Comparison of ENCODE assay signal across 18 mouse cellular contexts in genomic region chr19:56190222-56190621, GRCm38 (mm10).
DNase-seq lines count a peak whose midpoint lies in the region; ATAC-seq and TF ChIP-seq lines count a peak whose summit lies in the region.
"Had no signal": no experiment of that assay in that cellular context is flagged by ENCODE, and none has a peak within 500 bp of the region (broad histone marks: within the 10 kb centered on the region; RNA-seq: fewer than 3 reads in every experiment).

No protein-coding gene starts in this region.

- TF ChIP-seq EP300 in heart, adult 2 months (IDR thresholded peaks at IDR 0.05; ENCODE audit: insufficient read depth, low read depth, low read length) = no peak

- TF ChIP-seq POLR2A in heart, adult 2 months (IDR thresholded peaks at IDR 0.05; ENCODE audit: insufficient read depth, low read depth, low read length) = no peak

- H3K4me3 ChIP-seq in midbrain, embryonic 10.5 days = no peak overlapping the region
- no peak overlapping the region for H3K4me3 ChIP-seq in midbrain, embryonic 11.5 days (ENCODE audit: low read depth, low read length)
- H3K4me3 ChIP-seq in limb, embryonic 13.5 days = no peak overlapping the region
- no peak overlapping the region for H3K4me3 ChIP-seq in heart, adult 2 months
- H3K4me3 ChIP-seq: lung, embryonic 15.5 days; stomach, embryonic 15.5 days had no signal

- TF ChIP-seq CTCF in heart, adult 2 months (IDR thresholded peaks at IDR 0.05) = no peak

- H3K79me2 ChIP-seq in heart, adult 2 months (replicated peaks; ENCODE audit: control insufficient read depth, insufficient read depth, low read length) = no peaks in the 10 kb centered on the region

- H3K4me1 ChIP-seq in midbrain, embryonic 10.5 days = peaks cover 22% of the 10 kb centered on the region
- H3K4me1 ChIP-seq in midbrain, embryonic 11.5 days (ENCODE audit: control insufficient read depth, insufficient read depth, low read length) = no peaks in the 10 kb centered on the region
- H3K4me1 ChIP-seq in limb, embryonic 13.5 days = peaks cover 7% of the 10 kb centered on the region; the same call in 1 of the 2 replicates
- no peaks in the 10 kb centered on the region for H3K4me1 ChIP-seq in heart, adult 2 months (ENCODE audit: control insufficient read depth, insufficient read depth, low read length)
- H3K4me1 ChIP-seq: lung, embryonic 15.5 days; stomach, embryonic 15.5 days had no signal

- H3K9ac ChIP-seq in midbrain, embryonic 11.5 days (ENCODE audit: low read length) = no peak overlapping the region
- H3K9ac ChIP-seq in limb, embryonic 13.5 days = 0 out of 2 replicates have a peak overlapping the region, but pooled peaks have one; percentile 0
- no peak overlapping the region for H3K9ac ChIP-seq in heart, adult 2 months (ENCODE audit: low read depth, low read length)
- H3K9ac ChIP-seq: liver, embryonic 14.5 days; lung, embryonic 15.5 days; stomach, embryonic 15.5 days had no signal

- no peaks in the 10 kb centered on the region for H3K9me3 ChIP-seq in midbrain, embryonic 10.5 days (replicated peaks)
- no peaks in the 10 kb centered on the region for H3K9me3 ChIP-seq in midbrain, embryonic 11.5 days (ENCODE audit: control insufficient read depth, low read length)
- no peaks in the 10 kb centered on the region for H3K9me3 ChIP-seq in limb, embryonic 13.5 days
- H3K9me3 ChIP-seq: lung, embryonic 15.5 days; stomach, embryonic 15.5 days had no signal

- intact Hi-C loops in heart, adult 2 months (cut with DNase I) = no loop called here

- ATAC-seq in midbrain, embryonic 11.5 days (ENCODE audit: low FRiP score) = no peak
- ATAC-seq in limb, embryonic 13.5 days (ENCODE audit: low FRiP score, low read depth) = no peak
- ATAC-seq: intestine, embryonic 16.5 days; Patski had no signal

- H3K4me2 ChIP-seq in midbrain, embryonic 11.5 days = no peak overlapping the region
- no peak overlapping the region for H3K4me2 ChIP-seq in limb, embryonic 13.5 days (replicated peaks)
- H3K4me2 ChIP-seq: lung, embryonic 15.5 days; stomach, embryonic 15.5 days had no signal

- no peaks in the 10 kb centered on the region for H3K36me3 ChIP-seq in midbrain, embryonic 10.5 days
- H3K36me3 ChIP-seq in midbrain, embryonic 11.5 days (ENCODE audit: control insufficient read depth, insufficient read depth, low read length) = no peaks in the 10 kb centered on the region
- H3K36me3 ChIP-seq in limb, embryonic 13.5 days = no peaks in the 10 kb centered on the region
- no peaks in the 10 kb centered on the region for H3K36me3 ChIP-seq in heart, adult 2 months (ENCODE audit: control insufficient read depth, insufficient read depth, low read length)
- H3K36me3 ChIP-seq: lung, embryonic 15.5 days; stomach, embryonic 15.5 days had no signal

- 33% methylated on average over 3 of the region's 3 CpGs for WGBS in midbrain, embryonic 10.5 days
- 27% methylated on average over 3 of the region's 3 CpGs for WGBS in midbrain, embryonic 11.5 days
- 37% methylated on average over 3 of the region's 3 CpGs for WGBS in limb, embryonic 13.5 days
- 69% methylated on average over 3 of the region's 3 CpGs for WGBS in heart, adult 2 months

- DNase-seq in embryo, embryonic 10 days (ENCODE audit: low spot score) = peak; percentile 33
- DNase-seq in embryo, embryonic 9.5 days (ENCODE audit: extremely low spot score) = no peak
- no peak for DNase-seq in midbrain, embryonic 10.5 days (ENCODE audit: low spot score)
- DNase-seq in midbrain, embryonic 11.5 days (ENCODE audit: low spot score, missing footprints) = no peak
- peak; percentile 43 for DNase-seq in retina, embryonic 14.5 days (ENCODE audit: low spot score)
- no peak for DNase-seq in heart, adult 2 months
- DNase-seq in layer of hippocampus, adult 18-20 months (ENCODE audit: low spot score in 2 of 2) = no peak
- DNase-seq: adrenal gland, adult 8-10 months; cerebellum, postnatal 10 days; kidney, postnatal 36 days; lung, postnatal 4 days; spleen, adult 18-20 months had no signal

- peaks cover 14% of the 10 kb centered on the region for H3K27me3 ChIP-seq in midbrain, embryonic 10.5 days (ENCODE audit: low read depth, poor library complexity, severe bottlenecking)
- no peaks in the 10 kb centered on the region for H3K27me3 ChIP-seq in midbrain, embryonic 11.5 days (ENCODE audit: control insufficient read depth, insufficient read depth, low read length)
- H3K27me3 ChIP-seq in limb, embryonic 13.5 days = 0 out of 2 replicates have a peak, but pooled peaks cover 10% of the 10 kb centered on the region
- H3K27me3 ChIP-seq in heart, adult 2 months (ENCODE audit: control insufficient read depth, insufficient read depth, low read length) = no peaks in the 10 kb centered on the region
- H3K27me3 ChIP-seq: lung, embryonic 15.5 days; stomach, embryonic 15.5 days had no signal

- H3K27ac ChIP-seq in midbrain, embryonic 10.5 days (replicated peaks) = peak overlapping the region; percentile 50; the same call in 1 of the 2 replicates
- H3K27ac ChIP-seq in midbrain, embryonic 11.5 days (ENCODE audit: low read depth, low read length) = no peak overlapping the region
- no peak overlapping the region for H3K27ac ChIP-seq in limb, embryonic 13.5 days
- H3K27ac ChIP-seq in heart, adult 2 months = no peak overlapping the region
- H3K27ac ChIP-seq: liver, embryonic 14.5 days; lung, embryonic 15.5 days; stomach, embryonic 15.5 days had no signal

Comparison
In these comparisons a context has a peak if more than half of its experiments do, and no peak if none do; other contexts are left out.
1. DNase-seq: peak in embryo, embryonic 10 days (single experiment) and retina, embryonic 14.5 days (single experiment); none in embryo, embryonic 9.5 days (single experiment), midbrain, embryonic 10.5 days (single experiment), midbrain, embryonic 11.5 days (single experiment), heart, adult 2 months (0 of 2) and layer of hippocampus, adult 18-20 months (0 of 2).